Mouse (Mus musculus) liver, postnatal 0 days (tissue): ENCODE data around the gene Apoh. TPM values are rescaled to one million over a fixed set of nuclear protein-coding genes. Genes with fewer than 3 reads are reported as not detected.

ENCODE experiments used
- ATAC-seq: fragments of 200-750 bp; cut with Nextera tagmentation; 2 replicates; pipeline ENCODE4 v1.8.0; 2017; ENCODE audit warnings: mild to moderate bottlenecking, moderate library complexity
- DNase-seq: peaks from one replicate; pipeline ENCODE4 v3.0.0-alpha.2; 2016
- H3K27ac ChIP-seq: fragments of 300-500 bp; sonication (generic); 2 replicates; pipeline ENCODE4 v1.5.1; 2014; ENCODE audit warnings: antibody characterized with exemption, moderate library complexity, mild to moderate bottlenecking, low read depth
- H3K27me3 ChIP-seq: fragments of 300-500 bp; sonication (generic); 2 replicates; pipeline ENCODE4 v1.6.1; 2014; ENCODE audit warnings: low read length, control low read depth, mixed read lengths; ENCODE audit not compliant: insufficient read depth
- H3K36me3 ChIP-seq: fragments of 300-500 bp; sonication (generic); replicated peaks from 2 replicates; pipeline ENCODE4 v1.6.1; 2014; ENCODE audit warnings: mild to moderate bottlenecking, control low read depth, low read length, moderate library complexity, mixed read lengths; ENCODE audit not compliant: insufficient read depth
- H3K4me1 ChIP-seq: fragments of 300-500 bp; sonication (generic); 2 replicates; pipeline ENCODE4 v1.6.1; 2014; ENCODE audit warnings: antibody characterized with exemption, mild to moderate bottlenecking, control low read depth; ENCODE audit not compliant: insufficient read depth
- H3K4me2 ChIP-seq: fragments of 300-500 bp; sonication (generic); 2 replicates; pipeline ENCODE4 v1.6.1; 2014; ENCODE audit warnings: low read depth, mild to moderate bottlenecking, low read length, moderate library complexity, mixed read lengths
- H3K4me3 ChIP-seq: fragments of 300-500 bp; sonication (generic); 2 replicates; pipeline ENCODE4 v1.5.1; 2014; ENCODE audit warnings: low read depth, low read length
- H3K9ac ChIP-seq: fragments of 300-500 bp; sonication (generic); replicated peaks from 2 replicates; pipeline ENCODE4 v1.6.1; 2014; ENCODE audit warnings: mild to moderate bottlenecking, moderate library complexity
- H3K9me3 ChIP-seq: fragments of 300-500 bp; sonication (generic); 2 replicates; pipeline ENCODE4 v1.6.1; 2016; ENCODE audit warnings: mild to moderate bottlenecking, control low read depth, low read length, mixed read lengths
- CTCF ChIP-seq: sonication (generic); IDR thresholded peaks from 2 replicates; pipeline ENCODE4 v1.5.1; 2016; ENCODE audit warnings: antibody characterized with exemption, low read depth
- EP300 ChIP-seq: IDR thresholded peaks from 2 replicates; pipeline ENCODE4 v1.6.1; 2016; ENCODE audit warnings: antibody characterized with exemption, low read depth, mild to moderate bottlenecking
- whole genome bisulfite sequencing: fragments of 180-500 bp; shearing (Covaris S2); extraction: QIAGEN DNeasy Blood & Tissue Kit; methylation state at CpG from one replicate; pipeline ENCODE4 v1.1.7; 2014; ENCODE audit not compliant: insufficient replicate concordance; 5-methylcytosine and 5-hydroxymethylcytosine counted together
- polyA plus RNA-seq: library from polyadenylated mRNA; unstranded; fragments of >200 nt; fragmentation: Nextera tagmentation; extraction: Ambion mirVana; gene quantifications from 2 replicates; pipeline ENCODE4 v1.2.1, GENCODE M21; 2015

Gene Apoh
- polyA plus RNA-seq, 1 experiment from 2014 or later: 3,365 TPM

DNA sequence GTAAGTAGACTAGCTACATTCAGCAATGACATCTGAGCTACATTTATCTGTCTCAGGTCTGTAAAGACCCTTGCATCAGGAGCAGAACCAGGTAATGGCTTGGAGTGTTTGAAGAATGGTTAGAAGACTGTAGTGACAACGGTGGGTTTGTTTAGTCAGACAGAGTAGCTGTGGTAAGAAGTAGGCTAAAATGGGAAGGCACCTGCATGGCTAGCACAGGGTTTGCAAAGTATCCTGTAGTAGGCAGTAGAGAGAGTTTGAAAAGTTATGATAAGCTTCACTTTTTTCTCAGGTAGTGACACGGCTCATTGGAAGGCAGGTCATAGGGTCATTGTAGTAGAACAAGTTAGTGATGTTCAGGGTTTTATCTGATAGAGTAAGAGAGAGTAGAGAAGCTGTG lies 85.9 kb downstream of the Apoh start:
- Histone ChIP-seq H3K27me3 (peaks cover 7% of the 10 kb centered on the region; the same call in 1 of the 2 replicates), H3K4me3 (no peak overlapping the region), H3K27ac (no peak overlapping the region), H3K4me2 (no peak overlapping the region), H3K9ac (no peak overlapping the region), H3K9me3 (no peaks in the 10 kb centered on the region), H3K4me1 (peaks cover 3% of the 10 kb centered on the region; the same call in 1 of the 2 replicates), H3K36me3 (no peaks in the 10 kb centered on the region)
- TF ChIP-seq CTCF: no peak
- no peak for TF ChIP-seq EP300
- DNase-seq (no peak), ATAC-seq (no peak)
- 58% methylated on average over 2 of the region's 2 CpGs for WGBS

DNA sequence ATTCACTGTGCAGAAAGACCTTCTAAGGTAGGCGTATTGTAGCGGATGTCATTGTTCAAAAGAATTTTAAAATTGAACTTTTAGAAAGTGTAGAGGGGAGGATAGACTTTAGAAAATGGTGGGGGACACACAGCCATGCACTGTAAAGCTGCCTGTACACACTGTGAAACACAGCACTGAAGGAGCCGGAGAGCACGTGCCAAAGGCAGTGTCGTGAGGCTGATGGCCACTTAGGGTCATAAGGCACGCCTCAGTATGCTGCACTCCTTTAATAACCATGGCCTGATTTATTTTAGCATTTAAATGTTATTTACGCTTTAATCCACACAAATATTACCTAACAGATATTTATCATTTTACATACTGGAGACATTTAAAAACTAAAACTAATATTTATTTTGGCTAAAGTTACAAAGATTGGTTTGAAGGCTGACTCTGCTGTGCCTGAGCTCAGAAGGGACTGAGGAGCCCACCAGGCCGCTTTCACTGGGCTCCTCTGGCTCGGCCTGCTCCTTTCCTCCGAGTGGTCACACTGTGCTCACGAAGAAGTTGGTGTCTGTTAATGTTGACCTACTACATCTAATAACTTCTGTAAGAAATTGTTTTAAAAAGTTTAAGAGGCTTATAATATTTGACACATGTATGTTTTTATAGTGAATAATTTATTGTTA lies 100.9 kb downstream of the Apoh start:
- Histone ChIP-seq H3K4me2 (no peak overlapping the region), H3K27me3 (no peaks in the 10 kb centered on the region), H3K27ac (no peak overlapping the region), H3K9ac (no peak overlapping the region), H3K9me3 (no peaks in the 10 kb centered on the region), H3K36me3 (no peaks in the 10 kb centered on the region), H3K4me3 (no peak overlapping the region), H3K4me1 (no peaks in the 10 kb centered on the region)
- TF ChIP-seq CTCF: no peak
- TF ChIP-seq EP300: no peak
- ATAC-seq: no peak
- 85% methylated on average over 11 of the region's 11 CpGs for WGBS
- no peak for DNase-seq

DNA sequence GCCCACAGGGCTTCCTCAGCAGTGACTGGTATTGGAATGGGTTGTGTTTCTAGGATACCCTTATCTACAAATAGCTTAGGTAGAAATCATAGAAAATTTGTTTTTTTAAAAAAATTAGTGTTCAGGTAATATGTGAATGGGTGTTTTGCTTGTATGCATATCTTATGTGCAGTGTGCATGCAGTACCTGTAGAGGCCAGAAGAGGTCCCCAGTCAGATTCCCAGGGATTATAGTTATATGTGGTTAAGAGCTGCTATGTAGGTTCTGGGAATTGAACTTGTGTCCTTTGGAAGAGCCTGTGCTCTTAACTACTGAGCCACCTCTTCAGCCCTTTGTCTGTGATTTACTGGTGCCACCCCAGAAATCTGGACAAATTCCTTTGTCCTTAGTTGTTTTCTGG lies 104.0 kb downstream of the Apoh start:
- H3K4me1 ChIP-seq: no peaks in the 10 kb centered on the region
- H3K27me3 ChIP-seq: no peaks in the 10 kb centered on the region
- peaks cover 4% of the 10 kb centered on the region; the same call in 1 of the 2 replicates for H3K9me3 ChIP-seq
- ATAC-seq (no peak), DNase-seq (peak; percentile 18)
- no peak overlapping the region for H3K9ac ChIP-seq
- H3K4me2 ChIP-seq: no peak overlapping the region
- no peak overlapping the region for H3K27ac ChIP-seq
- TF ChIP-seq EP300 (no peak), CTCF (peak; percentile 53)
- no peaks in the 10 kb centered on the region for H3K36me3 ChIP-seq
- no peak overlapping the region for H3K4me3 ChIP-seq

DNA sequence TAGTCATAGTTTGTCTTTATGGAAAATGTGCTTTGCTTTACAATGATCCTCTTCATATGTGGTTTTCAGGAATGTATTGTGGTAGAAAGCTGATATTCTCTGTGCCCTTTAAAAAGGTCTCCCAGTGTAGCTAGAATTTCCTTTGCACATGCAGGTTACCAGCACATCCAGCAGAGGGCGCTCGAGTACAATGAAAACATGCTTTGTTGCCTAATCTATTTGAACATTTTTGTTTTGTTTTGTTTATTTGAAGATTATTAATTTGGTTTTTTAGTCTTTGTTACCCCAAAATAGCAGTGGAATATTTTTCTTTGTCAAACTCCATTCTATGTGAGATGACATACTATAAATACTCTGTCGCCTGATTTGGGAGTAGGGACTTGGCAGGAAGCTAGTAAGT lies 106.7 kb downstream of the Apoh start:
- TF ChIP-seq EP300 (no peak), CTCF (peak; percentile 91)
- DNase-seq: peak; percentile 77
- no peak for ATAC-seq
- Histone ChIP-seq H3K4me2 (no peak overlapping the region), H3K36me3 (no peaks in the 10 kb centered on the region), H3K9me3 (peaks cover 4% of the 10 kb centered on the region; the same call in 1 of the 2 replicates), H3K27ac (no peak overlapping the region), H3K4me3 (no peak overlapping the region), H3K9ac (no peak overlapping the region), H3K27me3 (no peaks in the 10 kb centered on the region), H3K4me1 (no peaks in the 10 kb centered on the region)
- 30% methylated on average over 3 of the region's 3 CpGs for WGBS

DNA sequence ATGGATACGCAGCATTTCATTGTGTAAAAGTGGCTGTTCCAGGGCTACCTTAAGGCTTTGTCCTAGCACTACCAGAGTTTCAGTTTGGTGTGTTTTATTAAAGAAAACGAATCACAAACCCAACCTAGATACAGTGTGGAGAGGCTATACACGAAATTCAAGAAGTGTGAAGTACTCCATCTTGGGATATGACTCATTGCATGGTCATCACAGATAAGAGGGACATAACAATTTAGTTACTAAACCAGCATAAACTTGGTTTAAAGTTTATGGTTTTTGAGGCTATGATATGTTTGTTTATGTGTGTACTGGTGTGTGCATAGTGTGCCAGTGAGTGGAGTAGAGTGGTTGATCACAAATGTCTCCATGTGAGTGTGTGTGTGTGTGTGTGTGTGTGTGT lies 116.4 kb downstream of the Apoh start:
- H3K27me3 ChIP-seq: no peaks in the 10 kb centered on the region
- WGBS: 60% methylated on average over 3 of the region's 3 CpGs
- H3K9me3 ChIP-seq: no peaks in the 10 kb centered on the region
- H3K4me2 ChIP-seq: no peak overlapping the region
- TF ChIP-seq EP300 (no peak), CTCF (no peak)
- no peaks in the 10 kb centered on the region for H3K36me3 ChIP-seq
- no peaks in the 10 kb centered on the region for H3K4me1 ChIP-seq
- ATAC-seq: no peak
- no peak overlapping the region for H3K4me3 ChIP-seq
- H3K9ac ChIP-seq: no peak overlapping the region
- no peak for DNase-seq
- no peak overlapping the region for H3K27ac ChIP-seq

Other genes starting within 250 kb of the Apoh start
- 2.9 and 3.0 TPM in 2 replicates for gene Prkca, start 574 bp downstream of the Apoh start, polyA plus RNA-seq
- gene Cep112, start 81.8 kb downstream of the Apoh start, polyA plus RNA-seq: 0.66 and 1.1 TPM in 2 replicates